Mouse (Mus musculus) intestine, embryonic 15.5 days (tissue): ENCODE results near the gene Frmd4b. TPM values are rescaled to one million over a fixed set of nuclear protein-coding genes. Genes with fewer than 3 reads are reported as not detected.

ENCODE experiments used
- ATAC-seq: fragments of 200-750 bp; cut with Nextera tagmentation; 2 replicates; pipeline ENCODE4 v1.8.0; 2017; ENCODE audit warnings: moderate TSS enrichment, moderate library complexity
- H3K27ac ChIP-seq: fragments of 300-500 bp; sonication (generic); 2 replicates; pipeline ENCODE4 v1.5.1; 2015; ENCODE audit warnings: mild to moderate bottlenecking, inconsistent platforms
- H3K27me3 ChIP-seq: fragments of 300-500 bp; sonication (generic); replicated peaks from 2 replicates; pipeline ENCODE4 v1.6.1; 2015; ENCODE audit warnings: inconsistent platforms
- H3K36me3 ChIP-seq: fragments of 300-500 bp; sonication (generic); 2 replicates; pipeline ENCODE4 v1.6.1; 2015; ENCODE audit warnings: inconsistent platforms
- H3K4me1 ChIP-seq: fragments of 300-500 bp; sonication (generic); replicated peaks from 2 replicates; pipeline ENCODE4 v1.6.1; 2015; ENCODE audit warnings: inconsistent platforms
- H3K4me2 ChIP-seq: fragments of 300-500 bp; sonication (generic); replicated peaks from 2 replicates; pipeline ENCODE4 v1.6.1; 2015; ENCODE audit warnings: mild to moderate bottlenecking, inconsistent platforms
- H3K4me3 ChIP-seq: fragments of 300-500 bp; sonication (generic); replicated peaks from 2 replicates; pipeline ENCODE4 v1.5.1; 2015; ENCODE audit warnings: inconsistent platforms
- H3K9ac ChIP-seq: fragments of 300-500 bp; sonication (generic); 2 replicates; pipeline ENCODE4 v1.6.1; 2015; ENCODE audit warnings: inconsistent platforms
- H3K9me3 ChIP-seq: fragments of 300-500 bp; sonication (generic); 2 replicates; pipeline ENCODE4 v1.6.1; 2016; ENCODE audit warnings: inconsistent platforms
- WGBS: fragments of 180-500 bp; shearing (Covaris S2); methylation state at CpG from one replicate; pipeline ENCODE4 v1.1.7; 2015; 5-methylcytosine and 5-hydroxymethylcytosine counted together
- polyA plus RNA-seq: library from polyadenylated mRNA; unstranded; fragments of >200 nt; fragmentation: Nextera tagmentation; extraction: Ambion mirVana; gene quantifications from 2 replicates; pipeline ENCODE4 v1.2.1, GENCODE M21; 2015

Frmd4b gene
- polyA plus RNA-seq, 1 experiment from 2014 or later: 11.1 TPM

DNA sequence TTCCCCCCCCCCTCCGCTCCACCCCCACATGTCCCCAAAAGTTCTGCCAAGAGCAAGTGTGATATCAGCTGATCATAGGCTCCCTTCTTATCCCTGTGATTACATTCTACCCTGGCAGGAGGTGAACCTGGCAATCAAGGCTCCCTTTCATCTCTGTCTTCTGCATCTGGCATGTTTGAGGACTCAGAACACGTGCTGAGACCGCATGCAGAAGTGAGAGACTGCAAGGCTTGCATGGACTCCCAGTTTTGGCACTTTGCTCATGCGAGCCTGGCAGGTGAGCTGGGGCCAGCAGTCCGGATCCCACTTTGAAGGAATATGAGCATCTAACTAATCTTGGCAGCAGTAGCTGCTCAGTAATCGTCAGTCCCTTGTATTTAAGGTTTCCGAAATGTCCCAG, 39.1 kb downstream of the Frmd4b start:
- ATAC-seq: no peak
- Histone ChIP-seq H3K36me3 (no peaks in the 10 kb centered on the region), H3K4me2 (no peak overlapping the region), H3K4me1 (no peaks in the 10 kb centered on the region), H3K4me3 (no peak overlapping the region), H3K9me3 (no peaks in the 10 kb centered on the region), H3K9ac (no peak overlapping the region), H3K27ac (no peak overlapping the region), H3K27me3 (no peaks in the 10 kb centered on the region)
- 86% methylated on average over 7 of the region's 7 CpGs for WGBS

- 65% methylated on average over 4 of the region's 4 CpGs for WGBS
- no peaks in the 10 kb centered on the region for H3K4me1 ChIP-seq
- H3K27me3 ChIP-seq: no peaks in the 10 kb centered on the region
- no peak overlapping the region for H3K4me2 ChIP-seq
- H3K36me3 ChIP-seq: no peaks in the 10 kb centered on the region
- H3K9me3 ChIP-seq: no peaks in the 10 kb centered on the region
- no peak for ATAC-seq
- H3K27ac ChIP-seq: no peak overlapping the region
- H3K9ac ChIP-seq: no peak overlapping the region
- H3K4me3 ChIP-seq: no peak overlapping the region
Observed at GRCm38 (mm10) chr6:97577349-97577748, 40.0 kb downstream of the Frmd4b start.

DNA sequence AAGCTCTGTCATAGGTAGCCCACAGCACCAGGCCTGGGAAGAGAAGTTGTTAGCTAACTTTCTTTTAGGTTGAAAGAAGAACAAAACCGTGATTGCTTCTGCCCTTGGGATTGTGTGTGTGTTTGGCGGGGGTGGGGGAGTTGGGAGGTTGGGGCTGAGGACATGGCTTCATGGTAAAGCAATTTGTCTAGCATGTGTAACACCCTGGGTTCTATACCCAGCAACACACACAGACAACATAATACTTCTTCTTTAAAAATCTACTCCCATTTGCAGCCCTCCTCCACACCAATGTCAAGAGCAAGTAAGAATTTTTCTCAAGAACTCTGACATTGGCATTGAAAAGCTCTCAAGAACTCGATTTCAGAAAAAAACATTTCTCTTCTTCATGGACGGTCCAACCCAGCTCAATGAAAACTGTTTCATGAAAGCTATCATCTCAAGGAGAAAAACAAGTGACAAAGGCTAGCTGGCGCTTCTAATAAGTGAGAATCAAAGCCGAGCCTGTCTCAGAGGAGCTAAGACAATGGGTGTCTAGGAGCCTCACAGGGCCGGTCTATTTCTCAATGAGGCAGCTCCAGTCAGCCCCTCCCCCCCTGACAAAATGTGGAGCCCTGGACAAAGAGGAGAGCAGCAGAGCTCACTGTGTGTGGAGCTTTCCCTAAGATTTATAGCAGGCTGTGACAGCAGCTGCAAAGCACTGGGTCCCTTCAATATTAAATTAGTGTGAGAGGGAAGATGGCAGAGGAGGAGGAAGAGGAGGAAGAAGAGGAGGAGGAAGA, 40.6 kb downstream of the Frmd4b start:
- Histone ChIP-seq H3K9me3 (no peaks in the 10 kb centered on the region), H3K4me3 (no peak overlapping the region), H3K27me3 (no peaks in the 10 kb centered on the region), H3K36me3 (no peaks in the 10 kb centered on the region), H3K4me2 (no peak overlapping the region), H3K4me1 (no peaks in the 10 kb centered on the region), H3K9ac (no peak overlapping the region), H3K27ac (no peak overlapping the region)
- 50% methylated on average over 7 of the region's 7 CpGs for WGBS
- ATAC-seq: no peak

- Histone ChIP-seq H3K36me3 (no peaks in the 10 kb centered on the region), H3K9ac (no peak overlapping the region), H3K4me2 (no peak overlapping the region), H3K4me3 (no peak overlapping the region), H3K4me1 (no peaks in the 10 kb centered on the region), H3K27me3 (no peaks in the 10 kb centered on the region), H3K27ac (no peak overlapping the region), H3K9me3 (no peaks in the 10 kb centered on the region)
- no peak for ATAC-seq
- 79% methylated on average over 7 of the region's 7 CpGs for WGBS
Observed at GRCm38 (mm10) chr6:97576096-97576495, 41.2 kb downstream of the Frmd4b start.

DNA sequence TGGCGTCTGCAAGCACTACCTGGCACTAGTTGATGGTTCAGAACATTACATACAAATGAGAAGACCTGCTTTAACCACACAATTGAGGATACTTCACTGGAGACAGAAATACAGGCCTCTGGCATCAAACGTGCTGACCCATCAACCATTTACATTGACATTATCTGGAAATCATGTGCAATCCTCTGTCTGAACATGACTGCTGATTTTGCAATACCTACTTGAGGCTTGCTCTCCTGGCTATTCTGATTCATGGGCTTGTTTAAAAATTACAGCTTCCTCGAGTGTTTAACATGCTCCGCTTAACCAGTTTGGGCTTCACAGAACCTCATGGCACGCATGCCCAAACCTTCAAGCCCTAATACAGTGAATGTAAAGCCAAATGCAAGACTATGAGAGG, 42.4 kb downstream of the Frmd4b start:
- no peaks in the 10 kb centered on the region for H3K36me3 ChIP-seq
- H3K4me1 ChIP-seq: no peaks in the 10 kb centered on the region
- H3K27me3 ChIP-seq: no peaks in the 10 kb centered on the region
- H3K4me2 ChIP-seq: no peak overlapping the region
- WGBS: 83% methylated on average over 5 of the region's 5 CpGs
- ATAC-seq: no peak
- H3K27ac ChIP-seq: no peak overlapping the region
- H3K9ac ChIP-seq: no peak overlapping the region
- H3K9me3 ChIP-seq: no peaks in the 10 kb centered on the region
- H3K4me3 ChIP-seq: no peak overlapping the region

- no peaks in the 10 kb centered on the region for H3K27me3 ChIP-seq
- H3K9ac ChIP-seq: no peak overlapping the region
- no peak overlapping the region for H3K27ac ChIP-seq
- H3K4me1 ChIP-seq: no peaks in the 10 kb centered on the region
- WGBS: 85% methylated on average over 5 of the region's 5 CpGs
- H3K4me3 ChIP-seq: no peak overlapping the region
- no peaks in the 10 kb centered on the region for H3K36me3 ChIP-seq
- no peaks in the 10 kb centered on the region for H3K9me3 ChIP-seq
- no peak for ATAC-seq
- no peak overlapping the region for H3K4me2 ChIP-seq
Observed at GRCm38 (mm10) chr6:97572226-97572625, 45.1 kb downstream of the Frmd4b start.

DNA sequence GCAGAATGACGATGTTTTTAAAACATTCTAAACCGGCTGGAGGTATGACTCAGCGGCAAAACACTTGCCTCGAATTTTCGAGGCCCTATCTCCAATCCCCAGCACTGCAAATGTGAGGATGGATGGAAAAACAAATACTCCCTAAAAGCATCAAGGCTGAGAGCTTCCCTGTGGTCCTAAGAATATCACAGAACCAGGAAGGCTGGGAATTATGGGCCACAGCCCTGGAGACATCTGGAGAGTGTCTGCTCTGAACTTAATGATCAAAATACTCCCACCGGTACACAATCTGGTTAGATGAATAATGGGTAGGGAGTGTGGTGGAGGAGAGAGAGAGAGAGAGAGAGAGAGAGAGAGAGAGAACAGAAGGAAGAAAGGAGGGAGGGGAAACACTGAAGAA, 48.8 kb downstream of the Frmd4b start:
- Histone ChIP-seq H3K27ac (no peak overlapping the region), H3K9me3 (no peaks in the 10 kb centered on the region), H3K9ac (no peak overlapping the region), H3K4me2 (no peak overlapping the region), H3K27me3 (no peaks in the 10 kb centered on the region), H3K4me1 (no peaks in the 10 kb centered on the region), H3K36me3 (no peaks in the 10 kb centered on the region), H3K4me3 (no peak overlapping the region)
- no peak for ATAC-seq
- 23% methylated on average over 6 of the region's 6 CpGs for WGBS

DNA sequence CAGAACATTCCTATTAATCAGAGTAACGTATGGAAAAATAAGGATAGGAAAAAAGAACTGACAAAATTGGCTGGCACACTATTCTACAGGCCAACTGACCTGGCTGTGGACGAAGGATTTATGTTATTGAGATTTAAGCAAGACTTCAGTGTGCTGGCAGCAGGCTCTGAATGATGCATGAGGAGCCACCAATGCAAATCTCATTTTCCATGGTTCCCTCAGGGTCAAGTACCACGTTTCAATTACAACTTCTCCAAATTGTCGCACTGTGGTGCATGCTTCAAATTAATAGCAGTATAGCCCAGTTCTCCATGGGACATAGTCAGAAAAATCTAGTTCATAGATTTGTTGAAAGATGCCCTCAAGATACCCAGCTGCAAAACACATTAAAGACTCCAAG, 50.6 kb downstream of the Frmd4b start:
- Histone ChIP-seq H3K4me2 (no peak overlapping the region), H3K9me3 (no peaks in the 10 kb centered on the region), H3K27ac (no peak overlapping the region), H3K9ac (no peak overlapping the region), H3K36me3 (no peaks in the 10 kb centered on the region), H3K4me1 (no peaks in the 10 kb centered on the region), H3K4me3 (no peak overlapping the region), H3K27me3 (no peaks in the 10 kb centered on the region)
- no peak for ATAC-seq
- WGBS: 78% methylated on average over 4 of the region's 4 CpGs

DNA sequence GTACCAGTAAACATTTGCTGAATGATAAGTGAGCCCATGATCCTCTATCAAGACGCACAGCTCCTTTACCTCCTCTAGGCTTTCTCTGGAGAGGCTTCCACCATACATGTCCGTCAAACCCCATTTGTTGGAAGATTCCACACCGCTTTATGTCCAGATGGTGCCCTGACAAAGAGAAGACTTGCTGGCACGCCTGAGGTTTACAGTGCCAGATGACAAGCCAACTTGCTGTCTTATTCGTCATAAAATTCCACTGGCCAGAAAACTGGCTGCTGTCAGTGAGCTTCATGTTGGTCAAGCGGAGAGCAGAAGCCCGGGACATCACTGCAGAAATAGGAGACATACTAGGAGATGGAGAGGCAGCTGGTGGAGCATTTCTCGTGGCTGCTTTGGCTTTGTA, 60.2 kb downstream of the Frmd4b start:
- no peaks in the 10 kb centered on the region for H3K27me3 ChIP-seq
- ATAC-seq: no peak
- WGBS: 81% methylated on average over 8 of the region's 8 CpGs
- H3K4me3 ChIP-seq: no peak overlapping the region
- H3K4me1 ChIP-seq: no peaks in the 10 kb centered on the region
- H3K36me3 ChIP-seq: no peaks in the 10 kb centered on the region
- no peaks in the 10 kb centered on the region for H3K9me3 ChIP-seq
- H3K9ac ChIP-seq: no peak overlapping the region
- no peak overlapping the region for H3K4me2 ChIP-seq
- no peak overlapping the region for H3K27ac ChIP-seq

GRCm38 (mm10) chr6:97555637-97556036, 61.7 kb downstream of the Frmd4b start:
- Histone ChIP-seq H3K36me3 (no peaks in the 10 kb centered on the region), H3K27me3 (no peaks in the 10 kb centered on the region), H3K4me2 (no peak overlapping the region), H3K9me3 (no peaks in the 10 kb centered on the region), H3K27ac (no peak overlapping the region), H3K4me1 (no peaks in the 10 kb centered on the region), H3K4me3 (no peak overlapping the region), H3K9ac (no peak overlapping the region)
- ATAC-seq: no peak
- WGBS: 92% methylated on average over 7 of the region's 7 CpGs

DNA sequence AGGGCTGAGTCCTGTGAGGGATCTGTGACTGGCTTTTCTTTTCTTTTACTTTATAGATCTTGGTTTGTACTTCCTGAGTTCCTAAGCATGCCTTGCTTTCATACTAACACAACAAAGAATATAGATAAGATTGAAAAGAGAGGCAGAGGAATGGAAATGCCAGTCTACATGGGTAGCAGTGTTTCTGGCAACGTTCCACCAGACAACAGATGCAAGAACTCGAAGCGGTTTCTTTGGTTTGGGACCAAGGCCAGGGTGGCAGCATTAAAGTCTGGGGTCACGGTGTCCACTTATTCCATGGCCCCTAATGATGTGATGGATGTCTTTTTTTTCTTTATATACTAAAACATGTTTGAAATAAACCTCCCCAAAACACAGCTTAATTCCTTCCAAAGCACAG, 63.9 kb downstream of the Frmd4b start:
- no peak overlapping the region for H3K4me2 ChIP-seq
- no peak overlapping the region for H3K27ac ChIP-seq
- 69% methylated on average over 4 of the region's 4 CpGs for WGBS
- no peaks in the 10 kb centered on the region for H3K36me3 ChIP-seq
- no peak for ATAC-seq
- no peaks in the 10 kb centered on the region for H3K4me1 ChIP-seq
- no peak overlapping the region for H3K9ac ChIP-seq
- H3K4me3 ChIP-seq: no peak overlapping the region
- no peaks in the 10 kb centered on the region for H3K27me3 ChIP-seq
- H3K9me3 ChIP-seq: no peaks in the 10 kb centered on the region

GRCm38 (mm10) chr6:97552573-97552972, 64.8 kb downstream of the Frmd4b start:
- no peaks in the 10 kb centered on the region for H3K4me1 ChIP-seq
- H3K9me3 ChIP-seq: no peaks in the 10 kb centered on the region
- no peak overlapping the region for H3K9ac ChIP-seq
- no peak overlapping the region for H3K4me2 ChIP-seq
- no peak overlapping the region for H3K27ac ChIP-seq
- no peak overlapping the region for H3K4me3 ChIP-seq
- H3K36me3 ChIP-seq: no peaks in the 10 kb centered on the region
- no peaks in the 10 kb centered on the region for H3K27me3 ChIP-seq
- no peak for ATAC-seq
- 85% methylated on average over 3 of the region's 3 CpGs for WGBS

GRCm38 (mm10) chr6:97551884-97552283, 65.5 kb downstream of the Frmd4b start:
- no peaks in the 10 kb centered on the region for H3K9me3 ChIP-seq
- no peak overlapping the region for H3K9ac ChIP-seq
- WGBS: 59% methylated on average over 8 of the region's 8 CpGs
- no peak overlapping the region for H3K4me2 ChIP-seq
- no peaks in the 10 kb centered on the region for H3K4me1 ChIP-seq
- no peak overlapping the region for H3K27ac ChIP-seq
- no peak for ATAC-seq
- no peaks in the 10 kb centered on the region for H3K27me3 ChIP-seq
- no peak overlapping the region for H3K4me3 ChIP-seq
- no peaks in the 10 kb centered on the region for H3K36me3 ChIP-seq
